Mouse (Mus musculus): ENCODE data around the gene Araf.
A peak's percentile ranks its signal among the peaks of the same experiment; 100 is the strongest.

Araf gene

GRCm38 (mm10) chrX:20848256-20848984 lies 50.8 kb downstream of the Araf start:
- DNase-seq, result peak; percentile 71 to 81

- DNase-seq, result no peak
Observed at GRCm38 (mm10) chrX:20853794-20854193, 56.2 kb downstream of the Araf start.

GRCm38 (mm10) chrX:20861453-20862104 lies 64.0 kb downstream of the Araf start:
- no peak for DNase-seq

GRCm38 (mm10) chrX:20862105-20863065 lies 64.8 kb downstream of the Araf start:
- no peak for DNase-seq

- no peak for DNase-seq
Observed at GRCm38 (mm10) chrX:20863161-20864101, 65.8 kb downstream of the Araf start.

- no peak for DNase-seq
Observed at GRCm38 (mm10) chrX:20868091-20868490, 70.5 kb downstream of the Araf start.

- DNase-seq, result no peak
Observed at GRCm38 (mm10) chrX:20869203-20869602, 71.6 kb downstream of the Araf start.

GRCm38 (mm10) chrX:20869962-20870513 lies 72.4 kb downstream of the Araf start, which contains the start of gene Timp1:
Gene Timp1 (plus strand): TSS chrX:20870166.
- DNase-seq, result no peak

- DNase-seq, result no peak
Observed at GRCm38 (mm10) chrX:20872928-20873500, 75.4 kb downstream of the Araf start.

- no peak for DNase-seq
Observed at GRCm38 (mm10) chrX:20875241-20875640, 77.6 kb downstream of the Araf start.

- no peak for DNase-seq
Observed at GRCm38 (mm10) chrX:20910074-20910473, 112.5 kb downstream of the Araf start.
